Mouse (Mus musculus): ENCODE measurements around the gene Dhx37.
"Not testable (repeated sequence)": the region's sequence is repeated elsewhere in the genome, so short reads cannot be mapped to it uniquely, and the experiment has no call there.

Gene Dhx37

DNA sequence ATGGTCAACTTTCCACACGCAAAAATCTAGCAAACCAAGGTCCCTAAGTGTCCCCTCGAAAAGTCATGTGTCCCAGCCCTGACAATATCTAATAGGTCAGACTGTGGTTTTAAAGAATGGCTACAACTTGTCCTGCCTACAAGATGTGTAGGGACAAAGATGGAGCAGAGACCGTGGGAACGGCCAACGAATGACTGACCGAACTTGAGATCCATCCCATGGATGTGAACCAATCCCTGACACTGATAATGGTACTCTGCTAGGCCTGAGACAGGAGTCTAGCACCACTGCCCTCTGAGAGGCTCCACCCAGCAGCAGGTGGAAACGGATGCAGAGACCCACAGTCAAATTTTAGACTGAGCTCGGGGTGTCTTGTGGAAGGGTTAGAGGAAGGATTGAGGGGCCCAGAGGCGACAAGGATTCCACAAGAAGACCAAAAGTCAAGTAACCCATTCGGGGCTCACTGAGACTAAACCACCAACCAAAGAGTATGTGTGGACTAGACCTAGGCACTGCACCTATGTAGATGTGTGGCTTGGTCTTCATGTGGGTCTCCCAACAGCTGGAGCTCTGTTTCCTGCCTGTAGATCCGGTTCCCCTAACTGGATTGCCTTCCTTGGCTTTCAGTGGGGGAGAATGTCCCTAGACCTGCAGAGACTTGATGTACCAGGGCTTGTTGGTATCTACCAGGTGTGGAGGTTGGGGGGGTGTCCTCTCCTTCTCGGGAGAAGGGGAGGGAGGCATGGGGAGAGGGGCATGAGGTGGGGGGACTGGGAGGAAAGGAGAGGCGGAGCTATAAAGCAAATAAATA, 26.7 kb downstream of the Dhx37 start:
- DNase-seq = no peak

DNA sequence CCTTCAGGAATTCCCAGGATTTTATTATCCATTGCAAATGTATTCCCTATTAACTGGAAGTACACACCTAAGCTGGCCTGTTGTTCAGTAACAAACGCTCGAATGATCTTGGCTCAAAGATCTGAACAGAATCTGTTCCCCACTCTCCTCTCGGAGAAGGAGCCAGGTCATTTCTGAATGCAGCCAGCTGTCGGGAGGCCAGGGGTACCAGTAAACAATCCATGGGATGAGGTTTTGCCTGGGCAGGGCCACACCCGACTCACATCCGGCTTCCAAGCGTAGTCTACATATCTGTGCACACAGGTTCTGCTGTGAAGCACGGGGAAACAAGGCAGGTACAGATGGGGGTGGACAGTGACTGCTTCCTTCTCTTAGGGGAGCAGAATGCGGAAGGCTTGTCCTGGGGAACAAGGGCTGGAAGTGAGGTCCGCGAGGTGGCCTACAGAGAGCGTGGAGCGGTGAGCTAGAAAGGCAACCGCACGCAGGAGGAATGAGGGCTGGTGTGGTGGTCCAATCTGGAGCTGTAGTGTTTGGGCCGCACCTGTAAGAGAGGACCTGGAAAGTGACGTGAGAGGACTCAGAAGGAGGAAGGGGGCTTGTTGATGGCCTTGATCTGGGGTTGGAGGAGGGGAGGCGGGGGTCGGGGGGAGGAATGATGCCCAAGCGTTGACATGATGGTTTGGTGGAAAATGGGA, 27.5 kb downstream of the Dhx37 start:
- peak; percentile 73 for DNase-seq

- peak; percentile 92 for DNase-seq
Measured at GRCm38 (mm10) chr5:125405546-125406248, 28.2 kb downstream of the Dhx37 start.

GRCm38 (mm10) chr5:125404903-125405545, 28.9 kb downstream of the Dhx37 start:
- peak; percentile 64 for DNase-seq

DNA sequence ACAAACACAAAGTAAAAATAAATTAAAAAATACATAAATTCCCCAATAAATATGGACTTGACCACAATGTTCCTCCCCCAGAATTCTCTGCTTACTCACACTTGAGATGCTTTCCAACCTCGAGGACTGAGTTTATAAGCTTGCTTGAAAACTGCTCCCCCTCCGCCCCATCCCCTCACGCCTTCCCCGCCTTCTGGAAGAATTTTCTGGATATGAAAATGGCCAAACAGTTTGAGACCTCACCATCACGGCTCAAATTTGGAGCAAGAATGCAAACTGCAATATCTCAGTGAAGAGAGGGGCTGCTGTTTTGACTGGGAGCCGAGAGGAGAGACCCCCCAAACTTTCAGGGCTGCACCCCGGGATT, 29.4 kb downstream of the Dhx37 start:
- no peak for DNase-seq

DNA sequence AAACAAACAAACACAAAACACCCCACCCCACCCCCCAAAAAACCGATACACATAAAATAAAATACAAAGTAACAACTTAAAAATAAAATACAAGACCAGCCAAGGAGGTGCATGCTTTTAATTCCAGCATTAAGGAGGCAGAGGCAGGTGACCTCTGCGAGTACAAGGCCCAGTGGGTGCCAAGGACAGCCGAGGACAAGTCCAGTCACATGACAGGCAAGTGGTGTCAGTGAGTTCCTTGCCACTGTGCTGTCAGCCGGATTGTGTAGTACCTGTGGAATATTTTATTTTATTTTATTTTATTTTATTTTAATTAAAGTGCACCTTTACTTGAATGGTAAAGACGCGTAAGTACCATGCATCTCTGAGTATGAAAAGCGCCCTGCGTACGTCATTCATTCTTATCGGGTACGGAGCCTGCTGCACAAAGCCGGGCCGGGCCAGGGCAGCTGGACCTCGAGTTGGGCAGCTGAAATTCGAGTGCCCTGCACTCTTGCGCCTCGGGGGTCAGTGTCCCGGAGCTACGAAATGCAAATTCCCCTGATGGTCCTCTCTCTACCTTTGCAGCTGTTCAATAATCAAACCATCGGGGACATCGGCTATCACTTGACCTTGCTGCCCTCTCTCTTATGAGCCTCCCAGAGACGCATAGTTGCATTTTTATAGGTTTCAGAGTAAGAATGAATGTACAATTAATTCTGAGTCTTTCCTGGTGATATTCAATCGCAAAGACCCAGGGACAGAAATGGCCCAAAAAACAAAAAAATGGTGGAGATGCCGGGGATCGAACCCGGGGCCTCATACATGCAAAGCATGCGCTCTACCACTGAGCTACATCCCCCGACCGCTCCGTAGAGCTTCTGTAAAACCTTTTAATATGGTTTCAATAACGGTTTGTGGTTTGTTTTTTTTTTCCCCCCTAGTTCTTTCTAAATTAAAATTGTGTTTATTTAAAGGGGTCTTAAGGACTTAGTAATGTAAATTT, 30.1 kb downstream of the Dhx37 start:
- DNase-seq = peak; percentile 73

GRCm38 (mm10) chr5:125402991-125403390, 30.9 kb downstream of the Dhx37 start:
- no peak for DNase-seq

GRCm38 (mm10) chr5:125402476-125402875, 31.4 kb downstream of the Dhx37 start:
- no peak for DNase-seq

GRCm38 (mm10) chr5:125400903-125401302, 33.0 kb downstream of the Dhx37 start:
- DNase-seq = no peak

DNA sequence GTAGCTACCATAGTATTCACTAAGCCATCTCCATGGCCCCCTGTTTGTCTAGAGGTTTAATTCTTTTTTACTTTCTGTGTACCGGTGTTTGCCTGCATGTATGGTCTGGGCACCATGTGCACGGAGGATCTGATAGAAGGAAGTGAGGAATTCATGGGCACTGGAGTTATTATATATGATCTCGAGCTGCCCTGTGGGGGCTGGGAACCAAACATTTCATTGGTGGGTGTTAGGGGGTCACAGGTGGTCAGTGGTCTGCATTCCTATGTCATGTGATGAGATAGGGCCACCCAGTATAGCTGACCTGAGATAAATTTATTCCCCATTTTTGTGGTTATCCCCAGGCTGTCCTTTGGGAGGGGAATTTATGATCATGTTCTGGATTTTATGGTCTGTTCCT, 38.9 kb downstream of the Dhx37 start:
- DNase-seq = no peak

- DNase-seq = peak; percentile 89
Measured at GRCm38 (mm10) chr5:125393622-125394603, 40.0 kb downstream of the Dhx37 start.

DNA sequence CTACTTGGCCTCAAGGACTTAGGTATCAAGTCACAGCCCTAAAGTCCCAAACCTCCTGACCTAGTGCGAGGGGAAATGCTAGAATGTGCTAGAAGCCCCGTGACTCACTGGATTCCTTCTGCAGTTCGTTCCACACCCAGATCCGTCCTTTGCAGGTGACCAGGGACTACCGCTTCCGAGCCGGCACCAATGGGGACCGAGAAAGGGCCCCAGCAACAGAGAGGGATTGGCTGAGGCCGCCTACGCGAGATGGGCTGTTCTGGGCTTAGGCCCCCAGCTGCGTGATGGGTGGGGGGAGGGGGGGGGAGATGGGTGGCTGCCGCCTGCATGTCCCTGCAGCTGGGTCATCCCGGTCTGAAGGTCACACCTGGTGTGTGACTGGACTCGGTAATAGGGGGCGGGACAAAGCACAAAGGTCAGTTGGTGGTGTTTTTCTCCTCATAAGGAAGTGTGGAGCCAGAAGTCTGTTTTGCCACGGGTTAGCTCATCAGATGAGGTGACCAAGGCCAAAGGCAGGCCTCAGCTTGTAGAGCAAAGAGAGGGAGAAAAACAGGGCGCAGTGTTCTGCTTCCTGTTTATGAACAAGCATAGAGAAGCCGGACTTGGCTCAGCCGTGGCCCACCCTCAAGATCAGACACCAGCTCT, 40.8 kb downstream of the Dhx37 start:
- peak; percentile 98 for DNase-seq

GRCm38 (mm10) chr5:125392618-125392976, 41.3 kb downstream of the Dhx37 start:
- no peak for DNase-seq

- not testable (repeated sequence) for DNase-seq
Measured at GRCm38 (mm10) chr5:125392176-125392575, 41.7 kb downstream of the Dhx37 start.

GRCm38 (mm10) chr5:125391609-125392008, 42.3 kb downstream of the Dhx37 start:
- DNase-seq = peak; percentile 83

GRCm38 (mm10) chr5:125390906-125391477, 42.9 kb downstream of the Dhx37 start:
- no peak for DNase-seq

- DNase-seq = peak; percentile 92
Measured at GRCm38 (mm10) chr5:125389579-125390441, 44.1 kb downstream of the Dhx37 start, which contains the start of gene Ubc. Ubc (minus strand) TSS chr5:125390202.

GRCm38 (mm10) chr5:125389131-125389578, 44.8 kb downstream of the Dhx37 start, which contains the start of gene Gm10382:
Gm10382 (plus strand) TSS chr5:125389322.
- peak; percentile 92 for DNase-seq

Data from kidney, postnatal 14 days (tissue).